Mouse (Mus musculus) liver, embryonic 11.5 days (tissue): Measurements from ENCODE around the gene Sec61b. TPM values are rescaled to one million over a fixed set of nuclear protein-coding genes. Genes with fewer than 3 reads are reported as not detected.

Experiments
- ATAC-seq: fragments of 200-750 bp; cut with Nextera tagmentation; replicated peaks from 2 replicates; pipeline ENCODE4 v1.8.0; 2017; ENCODE audit warnings: moderate number of reproducible peaks, mild to moderate bottlenecking, moderate TSS enrichment, moderate library complexity; ENCODE audit not compliant: low FRiP score
- DNase-seq: peaks from one replicate; pipeline ENCODE4 v3.0.0-alpha.2; 2017; ENCODE audit warnings: low spot score
- H3K27ac ChIP-seq: fragments of 300-500 bp; sonication (generic); 2 replicates; pipeline ENCODE4 v1.5.1; 2014; ENCODE audit warnings: mild to moderate bottlenecking, low read depth, low read length, control low read depth
- H3K27me3 ChIP-seq: fragments of 300-500 bp; sonication (generic); replicated peaks from 2 replicates; pipeline ENCODE4 v1.6.1; 2014; ENCODE audit warnings: low read length, mixed read lengths; ENCODE audit not compliant: control insufficient read depth, insufficient read depth
- H3K36me3 ChIP-seq: fragments of 300-500 bp; sonication (generic); 2 replicates; pipeline ENCODE4 v1.6.1; 2014; ENCODE audit warnings: mild to moderate bottlenecking, low read length, moderate library complexity, mixed read lengths; ENCODE audit not compliant: control insufficient read depth, insufficient read depth
- H3K4me1 ChIP-seq: fragments of 300-500 bp; sonication (generic); replicated peaks from 2 replicates; pipeline ENCODE4 v1.6.1; 2014; ENCODE audit warnings: low read length, mixed read lengths; ENCODE audit not compliant: control insufficient read depth, insufficient read depth
- H3K4me2 ChIP-seq: fragments of 300-500 bp; sonication (generic); 2 replicates; pipeline ENCODE4 v1.6.1; 2014; ENCODE audit warnings: mild to moderate bottlenecking, control low read depth, moderate library complexity
- H3K4me3 ChIP-seq: fragments of 300-500 bp; sonication (generic); 2 replicates; pipeline ENCODE4 v1.5.1; 2014; ENCODE audit warnings: low read depth, low read length, control low read depth
- H3K9ac ChIP-seq: fragments of 300-500 bp; sonication (generic); 2 replicates; pipeline ENCODE4 v1.6.1; 2014; ENCODE audit warnings: low read depth, low read length, control low read depth
- H3K9me3 ChIP-seq: fragments of 300-500 bp; sonication (generic); 2 replicates; pipeline ENCODE4 v1.6.1; 2016; ENCODE audit warnings: low read length, inconsistent platforms, mixed read lengths; ENCODE audit not compliant: control insufficient read depth
- WGBS: fragments of 180-500 bp; shearing (Covaris S2); extraction: QIAGEN DNeasy Blood & Tissue Kit; methylation state at CpG from one replicate; pipeline ENCODE4 v1.1.7; 2014; 5-methylcytosine and 5-hydroxymethylcytosine counted together
- polyA plus RNA-seq: library from polyadenylated mRNA; unstranded; fragments of >200 nt; fragmentation: Nextera tagmentation; extraction: Ambion mirVana; gene quantifications from 2 replicates; pipeline ENCODE4 v1.2.1, GENCODE M21; 2014

The Sec61b gene
- polyA plus RNA-seq, 1 experiment from 2014 or later: 390 TPM

GRCm38 (mm10) chr4:47474730-47475643, 529 bp downstream of the Sec61b start:
- H3K36me3 ChIP-seq: peaks cover 33% of the 10 kb centered on the region
- peak overlapping the region; percentile 95 for H3K4me2 ChIP-seq
- ATAC-seq: no peak; the same call in 1 of the 2 replicates
- no peaks in the 10 kb centered on the region for H3K9me3 ChIP-seq
- peak overlapping the region; percentile 86 for H3K4me3 ChIP-seq
- 13% methylated on average over 31 of the region's 31 CpGs for WGBS
- DNase-seq: peak; percentile 42
- no peaks in the 10 kb centered on the region for H3K27me3 ChIP-seq
- peaks cover 11% of the 10 kb centered on the region for H3K4me1 ChIP-seq
- peak overlapping the region; percentile 83 for H3K27ac ChIP-seq
- peak overlapping the region; percentile 86 for H3K9ac ChIP-seq

- peaks cover 31% of the 10 kb centered on the region for H3K36me3 ChIP-seq
- no peak for DNase-seq
- H3K9ac ChIP-seq: no peak overlapping the region
- ATAC-seq: no peak
- WGBS: 91% methylated on average over 6 of the region's 6 CpGs
- H3K27me3 ChIP-seq: no peaks in the 10 kb centered on the region
- no peak overlapping the region for H3K4me3 ChIP-seq
- H3K4me1 ChIP-seq: peaks cover 11% of the 10 kb centered on the region
- no peaks in the 10 kb centered on the region for H3K9me3 ChIP-seq
- H3K27ac ChIP-seq: no peak overlapping the region
- no peak overlapping the region for H3K4me2 ChIP-seq
Measured at GRCm38 (mm10) chr4:47477539-47477938, 3.1 kb downstream of the Sec61b start.

DNA sequence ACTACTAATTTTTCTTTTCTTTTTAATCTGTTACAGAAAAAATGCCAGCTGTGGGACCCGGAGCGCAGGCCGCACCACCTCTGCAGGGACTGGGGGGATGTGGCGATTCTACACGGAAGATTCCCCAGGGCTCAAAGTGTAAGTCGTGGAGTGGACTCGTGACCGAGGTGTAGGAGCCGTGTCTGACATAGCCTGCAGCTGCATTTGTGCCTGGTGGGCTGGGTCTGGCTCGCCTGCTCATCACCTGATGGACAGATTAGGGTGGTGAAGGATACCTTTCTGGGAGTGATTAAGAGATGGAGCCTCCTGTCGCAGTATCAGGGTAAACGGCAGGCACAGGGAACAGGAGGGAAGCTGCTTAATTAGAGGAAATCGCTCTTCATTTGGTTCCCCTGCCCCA, 5.6 kb downstream of the Sec61b start:
- Histone ChIP-seq H3K9me3 (no peaks in the 10 kb centered on the region), H3K27ac (no peak overlapping the region)

DNA sequence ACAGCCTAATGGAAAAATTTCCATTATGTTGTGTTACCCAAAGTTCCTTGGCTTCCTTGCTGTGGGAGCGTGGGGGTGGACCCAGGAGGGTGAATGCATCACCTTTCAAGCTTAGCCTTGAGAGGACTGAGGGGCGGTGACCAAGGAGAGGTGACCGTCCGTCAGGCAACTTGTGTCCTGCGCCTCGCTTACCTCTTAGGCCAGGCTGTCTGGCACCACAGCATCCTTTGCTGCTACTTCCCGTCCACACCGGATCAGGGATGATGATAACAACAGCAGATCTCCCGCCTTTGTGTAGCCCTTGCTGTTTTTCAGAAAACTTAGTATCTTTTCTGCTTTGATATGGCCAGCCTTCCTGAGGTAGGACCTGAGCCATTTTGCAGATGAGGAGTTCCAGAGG, 6.1 kb downstream of the Sec61b start:
- Histone ChIP-seq H3K4me2 (no peak overlapping the region), H3K4me3 (no peak overlapping the region), H3K9ac (no peak overlapping the region), H3K36me3 (peaks cover 35% of the 10 kb centered on the region), H3K4me1 (peaks cover 5% of the 10 kb centered on the region), H3K27me3 (no peaks in the 10 kb centered on the region), H3K9me3 (no peaks in the 10 kb centered on the region), H3K27ac (no peak overlapping the region)
- WGBS: 91% methylated on average over 9 of the region's 9 CpGs
- ATAC-seq: no peak
- DNase-seq: no peak

More for the DNA sequence above, 5.6 kb downstream of the Sec61b start:
- no peaks in the 10 kb centered on the region for H3K27me3 ChIP-seq
- ATAC-seq: no peak
- no peak overlapping the region for H3K9ac ChIP-seq
- DNase-seq: no peak
- WGBS: 93% methylated on average over 13 of the region's 13 CpGs
- peaks cover 35% of the 10 kb centered on the region for H3K36me3 ChIP-seq
- no peak overlapping the region for H3K4me3 ChIP-seq
- H3K4me2 ChIP-seq: no peak overlapping the region
- H3K4me1 ChIP-seq: peaks cover 9% of the 10 kb centered on the region

- no peaks in the 10 kb centered on the region for H3K27me3 ChIP-seq
- no peak overlapping the region for H3K9ac ChIP-seq
- no peaks in the 10 kb centered on the region for H3K9me3 ChIP-seq
- no peak overlapping the region for H3K4me2 ChIP-seq
- H3K36me3 ChIP-seq: no peaks in the 10 kb centered on the region
- WGBS: 89% methylated on average over 6 of the region's 6 CpGs
- no peak overlapping the region for H3K27ac ChIP-seq
- H3K4me1 ChIP-seq: no peaks in the 10 kb centered on the region
- H3K4me3 ChIP-seq: no peak overlapping the region
- DNase-seq: no peak
- ATAC-seq: no peak
Measured at GRCm38 (mm10) chr4:47491243-47491642, 16.8 kb downstream of the Sec61b start.

DNA sequence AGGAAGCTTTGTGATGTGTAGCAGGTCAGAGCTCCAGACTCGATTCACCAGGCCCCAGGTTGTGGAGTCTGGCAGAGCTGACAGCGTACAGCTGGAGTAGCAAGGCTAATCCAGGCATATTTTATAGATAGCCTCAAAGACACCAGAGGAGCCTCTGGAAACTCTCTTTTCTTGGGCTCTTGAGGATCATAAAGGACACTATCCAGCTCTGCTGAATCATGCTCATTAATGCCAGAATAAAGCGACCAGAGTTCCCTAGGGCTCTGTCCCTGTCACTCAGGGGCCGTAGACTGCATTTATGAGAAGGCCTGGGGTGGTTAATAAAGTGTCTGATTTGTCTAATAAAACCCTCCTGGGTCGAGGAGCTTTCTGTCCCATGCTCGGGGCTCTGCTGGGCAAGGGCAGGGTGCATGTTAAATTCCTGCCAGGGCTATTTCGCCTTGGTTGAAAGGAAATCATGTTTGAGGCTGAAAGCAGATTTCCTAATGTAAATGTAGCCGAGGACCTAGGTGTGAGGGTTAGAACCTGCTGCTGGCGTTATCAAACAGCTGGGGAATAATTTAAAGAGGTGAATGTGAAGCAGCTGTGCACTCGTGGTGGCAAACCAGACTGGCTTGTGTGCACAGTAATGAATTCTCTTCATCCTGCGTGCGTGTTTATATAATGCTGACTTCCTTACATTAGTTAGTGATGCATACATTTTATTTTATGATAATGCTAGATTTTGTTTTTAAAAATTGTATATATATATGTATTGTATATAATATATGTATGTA, 18.0 kb downstream of the Sec61b start:
- 68% methylated on average over 12 of the region's 12 CpGs for WGBS
- Histone ChIP-seq H3K4me1 (no peaks in the 10 kb centered on the region), H3K4me3 (no peak overlapping the region), H3K36me3 (no peaks in the 10 kb centered on the region), H3K9me3 (no peaks in the 10 kb centered on the region), H3K27me3 (no peaks in the 10 kb centered on the region), H3K27ac (no peak overlapping the region), H3K9ac (no peak overlapping the region), H3K4me2 (no peak overlapping the region)
- DNase-seq: no peak
- no peak for ATAC-seq

DNA sequence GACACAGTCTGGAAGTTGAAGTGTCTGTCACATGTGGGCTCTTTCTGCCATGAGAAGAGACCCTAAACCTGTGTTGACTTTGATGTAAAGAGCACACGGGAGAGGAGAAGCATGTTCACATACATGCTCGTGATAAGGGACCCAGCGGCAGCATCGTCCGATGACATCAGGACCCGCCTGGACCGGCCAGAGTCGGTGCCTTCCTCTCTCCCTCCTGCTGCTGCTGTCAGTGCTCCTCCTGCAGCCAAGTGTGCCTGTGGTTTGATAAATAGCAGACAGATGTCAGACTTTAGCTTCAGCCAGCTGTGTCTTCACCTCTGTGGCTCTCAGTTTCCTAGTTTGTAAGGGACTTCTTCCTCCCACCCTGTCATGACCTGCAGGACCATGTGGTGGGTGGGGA, 19.0 kb downstream of the Sec61b start:
- DNase-seq: no peak
- Histone ChIP-seq H3K4me1 (no peaks in the 10 kb centered on the region), H3K4me3 (no peak overlapping the region), H3K9me3 (no peaks in the 10 kb centered on the region), H3K27me3 (no peaks in the 10 kb centered on the region), H3K9ac (no peak overlapping the region), H3K27ac (no peak overlapping the region), H3K36me3 (no peaks in the 10 kb centered on the region), H3K4me2 (no peak overlapping the region)
- 73% methylated on average over 8 of the region's 8 CpGs for WGBS
- no peak for ATAC-seq

DNA sequence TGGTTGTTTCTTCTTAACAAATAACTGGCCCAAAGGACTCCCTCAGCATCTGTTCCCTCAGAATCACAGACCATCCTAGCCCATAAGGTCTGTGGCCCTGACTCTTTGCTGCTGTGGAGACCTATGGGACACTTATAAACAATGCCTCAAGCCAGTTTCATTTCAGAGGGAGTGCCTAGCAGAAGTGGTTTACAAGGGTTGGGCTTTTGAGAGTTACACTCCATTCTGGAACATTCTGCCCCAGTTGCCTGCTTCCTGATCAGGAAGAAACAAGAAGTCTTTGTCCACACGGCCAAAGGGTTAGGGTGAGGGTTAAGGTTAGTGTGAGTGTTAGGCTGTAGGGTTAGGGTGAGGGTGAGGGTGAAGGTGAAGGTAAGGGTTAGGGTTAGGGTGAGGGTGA, 19.7 kb downstream of the Sec61b start:
- no peak overlapping the region for H3K27ac ChIP-seq
- no peaks in the 10 kb centered on the region for H3K27me3 ChIP-seq
- H3K4me2 ChIP-seq: no peak overlapping the region
- no peak overlapping the region for H3K4me3 ChIP-seq
- H3K9ac ChIP-seq: no peak overlapping the region
- 70% methylated on average over 1 of the region's 1 CpGs for WGBS
- no peaks in the 10 kb centered on the region for H3K36me3 ChIP-seq
- no peak for ATAC-seq
- DNase-seq: no peak
- no peaks in the 10 kb centered on the region for H3K4me1 ChIP-seq
- H3K9me3 ChIP-seq: no peaks in the 10 kb centered on the region
